Mouse (Mus musculus): Measurements from ENCODE around the gene Glt8d2. TPM values are rescaled to one million over a fixed set of nuclear protein-coding genes. Genes with fewer than 3 reads are reported as not detected.
A peak's percentile ranks its signal among the peaks of the same experiment; 100 is the strongest.

Gene Glt8d2
- polyA plus RNA-seq, 1 experiment: not detected

GRCm38 (mm10) chr10:82670205-82670604, 20.2 kb downstream of the Glt8d2 start:
- H3K36me3 ChIP-seq (ENCODE audit: control insufficient read depth, insufficient read depth, low read length, poor library complexity, severe bottlenecking): no peaks in the 10 kb centered on the region
- H3K4me1 ChIP-seq (ENCODE audit: control insufficient read depth, insufficient read depth, low read length): no peaks in the 10 kb centered on the region
- H3K9me3 ChIP-seq (replicated peaks; ENCODE audit: control insufficient read depth, insufficient read depth, low read length, poor library complexity, severe bottlenecking): no peaks in the 10 kb centered on the region
- no peak overlapping the region for H3K27ac ChIP-seq (ENCODE audit: insufficient read depth, low read length)
- H3K4me3 ChIP-seq (ENCODE audit: low read depth, low read length): no peak overlapping the region
- no peaks in the 10 kb centered on the region for H3K27me3 ChIP-seq (ENCODE audit: control insufficient read depth, insufficient read depth, low read length, poor library complexity, severe bottlenecking)
- no peak overlapping the region for H3K9ac ChIP-seq (ENCODE audit: low read depth, poor library complexity, severe bottlenecking)
- TF ChIP-seq POLR2A (IDR thresholded peaks at IDR 0.05; ENCODE audit: insufficient read depth, low read length): no peak
- no peak for TF ChIP-seq EP300 (IDR thresholded peaks at IDR 0.05; ENCODE audit: insufficient read depth, low read depth, low read length)
- no peak for TF ChIP-seq CTCF (IDR thresholded peaks at IDR 0.05; ENCODE audit: low read depth, low read length)

DNA sequence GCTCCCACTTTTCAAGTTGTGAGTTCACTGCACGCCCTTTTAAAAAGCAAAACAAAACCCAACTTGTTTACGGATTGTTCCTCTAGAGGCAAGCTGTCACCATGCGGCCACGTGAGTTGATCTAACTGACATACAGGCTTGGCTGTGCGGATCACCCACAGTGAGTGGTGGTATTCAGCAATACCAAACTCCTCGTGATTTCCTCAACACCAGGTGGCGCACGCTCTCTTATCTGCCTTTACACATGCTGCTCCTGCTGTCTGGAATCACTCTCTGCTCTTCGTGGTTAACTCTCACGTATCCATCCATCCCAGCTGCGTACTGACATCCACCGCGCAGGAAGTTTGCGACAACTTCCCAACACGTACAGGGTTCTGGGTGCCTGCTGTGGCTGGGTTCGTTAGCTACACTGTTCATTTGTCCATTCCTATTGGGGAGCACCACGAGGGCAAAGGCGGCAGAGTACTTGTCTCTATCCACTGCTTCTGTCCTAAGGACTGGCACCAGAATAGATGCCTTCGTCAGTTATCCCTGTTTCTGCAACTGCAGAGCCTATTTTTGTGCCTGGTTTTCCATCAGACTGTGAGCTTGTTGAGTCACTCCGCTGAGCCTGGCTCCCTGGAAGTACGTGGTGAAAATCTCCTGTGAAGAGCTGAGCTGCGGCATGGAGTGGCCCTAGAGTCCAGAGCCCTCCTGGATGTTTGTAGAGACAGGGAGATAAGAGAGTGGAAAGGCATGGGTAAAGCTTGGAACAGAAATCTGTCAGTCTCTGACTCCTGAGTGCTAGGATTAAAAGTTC, 23.8 kb downstream of the Glt8d2 start:
- Histone ChIP-seq H3K27ac (ENCODE audit: insufficient read depth, low read length) (no peak overlapping the region), H3K9ac (ENCODE audit: low read depth, poor library complexity, severe bottlenecking) (no peak overlapping the region), H3K36me3 (ENCODE audit: control insufficient read depth, insufficient read depth, low read length, poor library complexity, severe bottlenecking) (no peaks in the 10 kb centered on the region), H3K4me1 (ENCODE audit: control insufficient read depth, insufficient read depth, low read length) (no peaks in the 10 kb centered on the region), H3K9me3 (replicated peaks; ENCODE audit: control insufficient read depth, insufficient read depth, low read length, poor library complexity, severe bottlenecking) (no peaks in the 10 kb centered on the region), H3K4me3 (ENCODE audit: low read depth, low read length) (no peak overlapping the region), H3K27me3 (ENCODE audit: control insufficient read depth, insufficient read depth, low read length, poor library complexity, severe bottlenecking) (no peaks in the 10 kb centered on the region)
- TF ChIP-seq EP300 (IDR thresholded peaks at IDR 0.05; ENCODE audit: insufficient read depth, low read depth, low read length) (no peak), POLR2A (IDR thresholded peaks at IDR 0.05; ENCODE audit: insufficient read depth, low read length) (no peak), CTCF (IDR thresholded peaks at IDR 0.05; ENCODE audit: low read depth, low read length) (peak; percentile 76)

DNA sequence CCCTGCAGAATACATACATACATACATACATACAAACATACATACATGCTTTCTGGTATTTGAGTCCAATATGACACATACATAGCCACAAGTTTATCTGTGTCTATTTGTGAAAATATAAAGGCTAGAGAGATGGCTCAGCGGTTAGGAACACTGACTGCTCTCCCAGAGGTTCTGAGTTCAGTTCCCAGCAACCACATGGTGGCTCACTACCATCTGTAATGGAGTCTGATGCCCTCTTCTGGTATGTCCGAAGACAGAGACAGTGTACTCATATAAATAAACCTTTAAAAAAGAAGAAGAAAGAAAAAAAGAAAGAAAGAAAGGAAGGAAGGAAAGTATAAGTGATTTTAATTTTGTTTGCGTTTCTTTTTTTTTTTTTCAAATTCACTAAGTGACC, 24.5 kb downstream of the Glt8d2 start:
- H3K36me3 ChIP-seq (ENCODE audit: control insufficient read depth, insufficient read depth, low read length, poor library complexity, severe bottlenecking): no peaks in the 10 kb centered on the region
- H3K27me3 ChIP-seq (ENCODE audit: control insufficient read depth, insufficient read depth, low read length, poor library complexity, severe bottlenecking): no peaks in the 10 kb centered on the region
- no peak for TF ChIP-seq CTCF (IDR thresholded peaks at IDR 0.05; ENCODE audit: low read depth, low read length)
- TF ChIP-seq EP300 (IDR thresholded peaks at IDR 0.05; ENCODE audit: insufficient read depth, low read depth, low read length): no peak
- no peak for TF ChIP-seq POLR2A (IDR thresholded peaks at IDR 0.05; ENCODE audit: insufficient read depth, low read length)
- no peak overlapping the region for H3K27ac ChIP-seq (ENCODE audit: insufficient read depth, low read length)
- no peaks in the 10 kb centered on the region for H3K4me1 ChIP-seq (ENCODE audit: control insufficient read depth, insufficient read depth, low read length)
- H3K9ac ChIP-seq (ENCODE audit: low read depth, poor library complexity, severe bottlenecking): no peak overlapping the region
- no peak overlapping the region for H3K4me3 ChIP-seq (ENCODE audit: low read depth, low read length)
- H3K9me3 ChIP-seq (replicated peaks; ENCODE audit: control insufficient read depth, insufficient read depth, low read length, poor library complexity, severe bottlenecking): no peaks in the 10 kb centered on the region

DNA sequence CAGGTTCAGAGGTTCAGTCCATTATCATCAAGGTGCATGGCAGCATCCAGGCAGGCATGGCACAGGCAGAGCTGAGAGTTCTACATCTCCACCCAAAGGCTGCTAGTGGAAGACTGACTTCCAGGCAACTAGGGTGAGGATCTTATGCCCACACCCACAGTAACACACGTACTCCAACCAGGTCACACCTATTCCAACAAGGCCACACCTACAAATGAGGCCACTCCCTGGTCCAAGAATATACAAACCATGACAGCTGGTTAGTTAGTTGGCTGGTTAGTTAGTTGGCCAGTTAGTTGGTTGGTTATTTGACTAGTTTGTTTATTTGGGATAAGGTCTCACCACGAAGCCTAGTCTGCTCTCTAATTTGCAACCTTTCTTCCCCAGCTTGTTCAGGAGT, 27.2 kb downstream of the Glt8d2 start:
- H3K27ac ChIP-seq (ENCODE audit: insufficient read depth, low read length): no peak overlapping the region
- H3K27me3 ChIP-seq (ENCODE audit: control insufficient read depth, insufficient read depth, low read length, poor library complexity, severe bottlenecking): no peaks in the 10 kb centered on the region
- no peaks in the 10 kb centered on the region for H3K36me3 ChIP-seq (ENCODE audit: control insufficient read depth, insufficient read depth, low read length, poor library complexity, severe bottlenecking)
- no peak for TF ChIP-seq POLR2A (IDR thresholded peaks at IDR 0.05; ENCODE audit: insufficient read depth, low read length)
- TF ChIP-seq CTCF (IDR thresholded peaks at IDR 0.05; ENCODE audit: low read depth, low read length): no peak
- TF ChIP-seq EP300 (IDR thresholded peaks at IDR 0.05; ENCODE audit: insufficient read depth, low read depth, low read length): no peak
- no peak overlapping the region for H3K4me3 ChIP-seq (ENCODE audit: low read depth, low read length)
- no peaks in the 10 kb centered on the region for H3K9me3 ChIP-seq (replicated peaks; ENCODE audit: control insufficient read depth, insufficient read depth, low read length, poor library complexity, severe bottlenecking)
- no peak overlapping the region for H3K9ac ChIP-seq (ENCODE audit: low read depth, poor library complexity, severe bottlenecking)
- no peaks in the 10 kb centered on the region for H3K4me1 ChIP-seq (ENCODE audit: control insufficient read depth, insufficient read depth, low read length)

- H3K27ac ChIP-seq (ENCODE audit: insufficient read depth, low read length): no peak overlapping the region
- H3K36me3 ChIP-seq (ENCODE audit: control insufficient read depth, insufficient read depth, low read length, poor library complexity, severe bottlenecking): no peaks in the 10 kb centered on the region
- H3K27me3 ChIP-seq (ENCODE audit: control insufficient read depth, insufficient read depth, low read length, poor library complexity, severe bottlenecking): no peaks in the 10 kb centered on the region
- TF ChIP-seq EP300 (IDR thresholded peaks at IDR 0.05; ENCODE audit: insufficient read depth, low read depth, low read length) (no peak), POLR2A (IDR thresholded peaks at IDR 0.05; ENCODE audit: insufficient read depth, low read length) (no peak), CTCF (IDR thresholded peaks at IDR 0.05; ENCODE audit: low read depth, low read length) (no peak)
- H3K9me3 ChIP-seq (replicated peaks; ENCODE audit: control insufficient read depth, insufficient read depth, low read length, poor library complexity, severe bottlenecking): no peaks in the 10 kb centered on the region
- no peak overlapping the region for H3K9ac ChIP-seq (ENCODE audit: low read depth, poor library complexity, severe bottlenecking)
- H3K4me1 ChIP-seq (ENCODE audit: control insufficient read depth, insufficient read depth, low read length): no peaks in the 10 kb centered on the region
- no peak overlapping the region for H3K4me3 ChIP-seq (ENCODE audit: low read depth, low read length)
These were observed 28.0 kb downstream of the Glt8d2 start for GRCm38 (mm10) chr10:82662267-82662990.

- no peak for TF ChIP-seq POLR2A (IDR thresholded peaks at IDR 0.05; ENCODE audit: insufficient read depth, low read length)
- no peak for TF ChIP-seq CTCF (IDR thresholded peaks at IDR 0.05; ENCODE audit: low read depth, low read length)
- no peak for TF ChIP-seq EP300 (IDR thresholded peaks at IDR 0.05; ENCODE audit: insufficient read depth, low read depth, low read length)
- Histone ChIP-seq H3K27ac (ENCODE audit: insufficient read depth, low read length) (no peak overlapping the region), H3K9ac (ENCODE audit: low read depth, poor library complexity, severe bottlenecking) (no peak overlapping the region), H3K9me3 (replicated peaks; ENCODE audit: control insufficient read depth, insufficient read depth, low read length, poor library complexity, severe bottlenecking) (no peaks in the 10 kb centered on the region), H3K4me1 (ENCODE audit: control insufficient read depth, insufficient read depth, low read length) (no peaks in the 10 kb centered on the region), H3K4me3 (ENCODE audit: low read depth, low read length) (no peak overlapping the region), H3K36me3 (ENCODE audit: control insufficient read depth, insufficient read depth, low read length, poor library complexity, severe bottlenecking) (no peaks in the 10 kb centered on the region), H3K27me3 (ENCODE audit: control insufficient read depth, insufficient read depth, low read length, poor library complexity, severe bottlenecking) (no peaks in the 10 kb centered on the region)
These were observed 28.6 kb downstream of the Glt8d2 start for GRCm38 (mm10) chr10:82661820-82662219.
